Mouse (Mus musculus) mouse trophoblast stem cell (cell line): ENCODE results near the gene Syn3.

ENCODE experiments used
- in situ Hi-C, 2 experiments: fragments of 300-500 bp; cut with MseI, MboI; formaldehyde crosslinking; loops; 2 replicates in 1 of 2; 3 replicates in 1 of 2; pipeline ENCODE4 v1.15.1; 2025

Gene Syn3

GRCm38 (mm10) chr10:86108797-86109196, 389.9 kb downstream of the Syn3 start:
- in situ Hi-C loops, result no loop called here

GRCm38 (mm10) chr10:86107681-86108080, 391.0 kb downstream of the Syn3 start:
- in situ Hi-C loops, result no loop called here

DNA sequence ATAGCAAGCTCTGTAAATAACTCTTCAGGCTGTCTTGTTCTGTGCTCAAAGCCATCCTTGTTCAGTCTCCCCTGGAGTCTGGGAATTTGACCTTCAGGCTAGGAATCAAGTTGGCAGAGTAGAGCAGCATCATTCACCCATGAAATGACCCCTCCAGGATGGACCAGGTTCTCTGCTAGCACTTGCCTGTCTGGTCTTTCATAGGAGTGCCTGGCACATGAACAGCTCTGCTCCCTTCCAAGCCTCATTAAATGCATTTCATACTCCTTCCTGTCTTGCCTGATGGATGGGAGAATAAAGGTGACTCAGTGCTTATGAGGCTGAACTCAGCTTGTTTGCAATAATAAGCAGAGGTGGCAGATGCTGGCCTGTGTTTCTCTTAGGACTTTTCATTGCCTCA, 394.7 kb downstream of the Syn3 start:
- in situ Hi-C loops, result no loop called here

DNA sequence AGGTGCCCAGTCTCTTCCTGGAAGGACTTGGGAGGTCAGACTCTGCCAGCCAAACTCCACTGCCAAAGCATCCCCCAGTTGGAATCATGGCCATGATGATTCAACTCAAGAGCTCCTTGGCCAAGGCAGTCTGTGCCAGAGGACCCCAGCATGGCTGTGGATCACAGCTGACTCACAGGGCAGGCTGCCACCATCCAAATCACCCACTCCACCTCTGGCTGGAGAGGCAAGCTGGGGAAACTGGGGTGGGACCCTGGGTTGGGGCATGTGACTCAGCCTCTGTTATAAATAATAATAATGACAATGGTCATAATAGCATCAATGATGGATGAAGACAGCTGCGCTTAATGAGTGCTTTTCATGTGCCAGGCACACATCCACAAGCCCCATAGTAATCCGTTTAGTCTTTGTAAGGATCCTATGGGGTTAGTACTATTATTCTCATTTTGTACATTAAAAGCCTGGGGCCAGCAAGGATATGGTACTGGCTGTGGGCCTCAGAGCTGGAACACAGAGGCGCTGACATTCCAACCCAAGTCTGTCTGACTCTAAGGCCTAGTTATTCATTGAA, 398.3 kb downstream of the Syn3 start:
- in situ Hi-C loops, result no loop called here

DNA sequence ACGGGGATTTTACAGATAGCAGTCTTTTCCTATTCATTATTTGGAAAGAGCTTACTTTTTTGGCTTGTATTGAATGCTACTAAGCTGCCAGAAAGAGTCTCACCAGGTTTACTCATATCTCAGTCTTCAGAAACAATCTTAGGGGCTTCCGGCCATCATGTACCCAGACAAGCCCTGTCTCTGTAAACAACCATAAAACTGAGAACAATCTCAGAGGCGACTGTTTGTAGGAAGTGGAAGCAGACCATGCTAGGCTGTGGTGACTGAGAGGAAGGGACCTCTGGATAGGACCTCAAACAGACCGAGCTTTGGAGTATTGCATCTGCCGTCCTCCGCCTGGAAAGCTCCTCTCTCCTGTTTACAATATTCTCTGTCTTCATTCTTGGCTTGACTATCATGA, 400.3 kb downstream of the Syn3 start:
- in situ Hi-C loops, result no loop called here

DNA sequence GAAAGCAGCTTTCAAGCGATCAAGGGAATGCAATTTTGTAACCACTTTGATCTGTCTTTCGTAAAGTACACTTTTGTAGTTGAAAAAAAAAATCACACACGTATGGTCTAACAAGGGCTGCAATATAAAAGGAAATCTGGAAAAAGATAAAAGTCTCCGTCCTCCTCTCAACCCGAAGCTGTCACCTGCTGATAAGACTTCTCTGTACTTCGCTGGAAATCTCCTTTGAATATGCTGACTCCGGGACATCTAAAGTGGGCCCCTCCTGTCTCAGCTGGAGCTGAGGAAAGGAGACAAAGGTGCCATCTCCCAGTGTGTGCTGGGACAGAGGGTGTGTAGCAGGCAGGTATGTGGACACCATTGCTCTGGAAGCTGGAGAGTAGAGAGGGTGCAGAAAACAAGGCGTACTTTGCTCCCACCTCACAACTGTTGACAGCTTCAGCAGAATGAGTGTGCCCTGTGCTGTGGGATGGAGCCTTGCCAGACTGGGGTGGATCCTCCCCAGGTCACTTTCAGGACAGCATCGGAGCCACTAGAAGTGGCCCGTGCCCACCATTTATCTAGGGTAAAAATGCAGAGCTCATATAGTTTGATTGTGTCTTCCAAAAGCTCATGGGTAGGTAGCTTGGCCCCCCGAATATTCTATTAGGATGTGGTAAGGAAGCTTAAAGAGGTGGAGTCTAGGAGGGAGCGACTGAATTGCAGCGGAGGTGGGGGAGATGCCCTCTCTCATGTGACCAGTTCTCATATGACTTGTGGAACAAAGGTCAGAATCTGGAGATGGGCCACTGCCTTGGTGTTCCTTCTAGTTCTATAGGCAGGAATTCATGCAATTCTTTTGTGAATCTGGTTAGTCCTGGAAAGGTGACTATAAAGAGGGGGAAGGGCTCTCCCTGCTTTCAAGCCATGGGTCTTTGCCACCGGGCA, 405.3 kb downstream of the Syn3 start:
- in situ Hi-C loops, result no loop called here

GRCm38 (mm10) chr10:86091919-86092318, 406.8 kb downstream of the Syn3 start:
- in situ Hi-C loops, result no loop called here

DNA sequence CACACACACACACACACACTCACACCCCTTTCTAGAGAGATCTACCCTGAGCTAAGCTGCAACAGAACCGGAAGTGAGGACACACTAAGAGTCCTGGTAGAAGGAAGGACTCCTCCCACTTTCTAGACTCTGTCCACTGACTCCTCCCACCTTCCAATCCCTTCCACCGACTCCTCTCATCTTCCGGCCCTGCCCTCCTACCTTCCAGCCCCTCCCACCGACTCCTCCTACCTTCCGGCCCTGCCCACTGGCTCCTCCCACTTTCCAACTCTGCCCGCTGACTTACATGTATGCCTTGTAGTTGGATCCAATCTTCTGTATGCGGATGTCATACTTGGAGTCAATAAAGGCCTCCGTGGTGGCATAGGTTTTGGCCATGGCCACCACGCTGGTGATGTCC, 418.8 kb downstream of the Syn3 start:
- in situ Hi-C loops, result no loop called here

DNA sequence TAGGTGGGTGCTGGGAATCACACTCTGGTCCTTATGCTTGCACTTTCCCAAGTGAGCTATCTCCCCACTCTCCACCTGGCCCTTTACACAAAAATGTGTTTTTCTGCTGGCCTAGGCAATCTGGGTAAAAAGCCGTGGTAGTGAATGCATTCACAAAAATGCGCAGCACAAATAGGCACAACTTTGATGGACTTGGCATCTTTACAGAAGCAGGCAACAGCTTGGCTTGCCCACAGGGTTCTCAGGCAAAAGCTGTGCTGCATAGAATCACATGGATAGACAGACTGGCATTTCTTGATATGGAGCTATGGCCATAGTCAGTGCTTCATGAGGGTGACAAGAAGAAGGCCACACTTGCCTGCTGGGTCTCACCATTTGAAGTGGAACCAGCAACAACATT, 419.9 kb downstream of the Syn3 start:
- in situ Hi-C loops, result no loop called here

GRCm38 (mm10) chr10:86077272-86077671, 421.4 kb downstream of the Syn3 start:
- in situ Hi-C loops, result no loop called here

GRCm38 (mm10) chr10:86074971-86075711, 423.6 kb downstream of the Syn3 start:
- in situ Hi-C loops, result no loop called here

GRCm38 (mm10) chr10:86074134-86074533, 424.6 kb downstream of the Syn3 start:
- in situ Hi-C loops, result no loop called here

- in situ Hi-C loops, result no loop called here
Observed at GRCm38 (mm10) chr10:86070751-86071150, 427.9 kb downstream of the Syn3 start.

DNA sequence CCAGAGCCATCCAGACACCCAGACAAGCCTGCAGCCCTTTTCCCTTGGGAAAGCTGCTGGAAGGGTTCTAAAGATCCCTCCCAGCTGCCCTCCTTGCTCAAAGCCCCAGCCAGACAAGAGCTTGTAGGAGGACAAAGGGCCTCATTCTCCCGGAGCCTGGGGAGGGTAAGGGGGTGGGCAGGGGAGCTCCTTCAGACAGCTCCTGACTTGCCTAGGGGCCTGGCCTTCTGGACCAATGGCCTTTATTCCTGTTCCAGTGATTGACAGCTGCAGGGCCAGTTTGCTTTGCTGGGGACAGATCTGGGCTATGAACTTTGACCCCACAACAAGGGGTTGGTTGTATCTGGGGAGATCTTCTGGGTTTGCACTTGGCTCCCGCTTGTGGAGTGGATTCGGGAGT, 429.4 kb downstream of the Syn3 start:
- in situ Hi-C loops, result loop anchor here (5.0 to 10.0 kb wide), 3 partner anchors 225 to 385 kb away; partner anchors contain the start of gene Timp3 (in 1 of the 2)

GRCm38 (mm10) chr10:86067911-86068310, 430.8 kb downstream of the Syn3 start:
- in situ Hi-C loops, result loop anchor here (5.0 to 10.0 kb wide), 3 partner anchors 227 to 387 kb away; partner anchors contain the start of gene Timp3 (in 1 of the 2)

GRCm38 (mm10) chr10:86066651-86067050, 432.0 kb downstream of the Syn3 start:
- in situ Hi-C loops, result loop anchor here (5.0 to 10.0 kb wide), 3 partner anchors 228 to 388 kb away; partner anchors contain the start of gene Timp3 (in 1 of the 2)

- in situ Hi-C loops, result loop anchor here (5.0 to 10.0 kb wide), 3 partner anchors 229 to 389 kb away; partner anchors contain the start of gene Timp3 (in 1 of the 2)
Observed at GRCm38 (mm10) chr10:86065661-86066060, 433.0 kb downstream of the Syn3 start.

DNA sequence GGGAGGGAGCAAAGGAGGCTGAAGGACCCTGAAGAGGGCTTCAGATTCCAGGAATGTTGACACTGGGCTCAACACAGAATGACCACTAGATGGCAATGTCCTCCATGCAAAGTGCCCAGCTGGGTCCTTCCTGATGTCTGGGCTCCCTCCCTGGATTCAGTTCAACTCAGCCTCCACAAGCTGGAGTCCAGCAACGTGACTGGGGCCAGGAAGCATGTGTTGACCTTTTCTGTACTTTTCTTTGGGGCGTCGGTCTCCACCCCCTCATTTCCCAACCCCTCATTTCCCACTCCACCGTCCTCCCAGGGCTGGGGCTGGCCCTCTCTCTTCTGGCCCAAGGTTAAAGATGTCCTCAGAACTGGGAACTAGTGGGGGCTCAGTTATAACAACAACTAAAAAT, 433.8 kb downstream of the Syn3 start:
- in situ Hi-C loops, result loop anchor here (5.0 to 10.0 kb wide), 4 partner anchors 230 to 397 kb away; partner anchors contain the start of gene Timp3 (in 1 of the 2)

- in situ Hi-C loops, result loop anchor here (5.0 to 10.0 kb wide), 3 partner anchors 232 to 399 kb away; no protein-coding TSS in a partner anchor
Observed at GRCm38 (mm10) chr10:86063018-86063384, 435.7 kb downstream of the Syn3 start.

- in situ Hi-C loops, result loop anchor here (5.0 to 10.0 kb wide), 3 partner anchors 232 to 400 kb away; no protein-coding TSS in a partner anchor
Observed at GRCm38 (mm10) chr10:86062261-86063017, 436.3 kb downstream of the Syn3 start.

DNA sequence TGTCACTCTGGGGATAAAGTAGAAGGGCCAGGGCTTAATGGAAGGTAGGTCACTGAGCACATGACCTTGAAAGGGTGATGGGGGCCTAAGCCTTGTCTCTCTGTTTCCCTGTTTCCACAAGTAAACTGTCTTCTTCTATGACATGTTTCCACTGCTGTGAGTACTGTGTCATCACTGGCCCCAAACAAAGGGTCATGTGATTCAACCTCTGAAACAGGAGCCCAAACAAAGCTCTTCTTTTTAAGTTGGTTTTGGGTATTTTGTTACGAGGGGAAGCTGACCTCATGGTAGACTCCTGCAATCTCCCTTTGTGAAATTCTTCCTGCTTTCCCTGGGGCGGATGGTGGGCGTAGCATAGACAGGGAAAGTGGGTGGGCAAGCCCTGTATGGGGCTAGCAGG, 438.4 kb downstream of the Syn3 start:
- in situ Hi-C loops, result loop anchor here (5.0 to 10.0 kb wide), 3 partner anchors 235 to 402 kb away; no protein-coding TSS in a partner anchor
